23 mouse cellular contexts compared by ENCODE assay signal in genomic region chr11:18913251-18913650, GRCm38 (mm10).
DNase-seq lines count a peak whose midpoint lies in the region; ATAC-seq lines count a peak whose summit lies in the region.
"Had no signal": no experiment of that assay in that cellular context is flagged by ENCODE, and none has a peak within 500 bp of the region (broad histone marks: within the 10 kb centered on the region; RNA-seq: fewer than 3 reads in every experiment).

No protein-coding gene starts in this region.

- H3K27me3 ChIP-seq in heart, embryonic 15.5 days: no peaks in the 10 kb centered on the region
- no peaks in the 10 kb centered on the region for H3K27me3 ChIP-seq in midbrain, embryonic 14.5 days (ENCODE audit: control insufficient read depth, insufficient read depth, low read length)
- no peaks in the 10 kb centered on the region for H3K27me3 ChIP-seq in midbrain, embryonic 13.5 days
- H3K27me3 ChIP-seq in neural tube, embryonic 12.5 days (replicated peaks): no peaks in the 10 kb centered on the region
- H3K27me3 ChIP-seq: embryonic facial prominence, embryonic 12.5 days; liver, embryonic 12.5 days; megakaryocyte, embryonic 14.5 days; Patski had no signal

- DNase-seq in embryo, embryonic 10 days (ENCODE audit: low spot score): peak; percentile 32
- DNase-seq in embryo, embryonic 11 days: no peak
- DNase-seq in heart, postnatal 4 days: no peak
- peak; percentile 42 for DNase-seq in midbrain, embryonic 14.5 days
- DNase-seq in right cerebral cortex, postnatal 4 days: no peak
- DNase-seq: adrenal gland, postnatal 25 days; cerebellum, adult 11-12 months; cerebellum, postnatal 36 days; gastrocnemius, postnatal 14 days; heart, adult 18-20 months; kidney, adult 11 months; lung, adult 2 months; thymus, postnatal 36 days had no signal

- peaks cover 19% of the 10 kb centered on the region for H3K4me1 ChIP-seq in heart, embryonic 15.5 days (replicated peaks)
- H3K4me1 ChIP-seq in midbrain, embryonic 14.5 days (ENCODE audit: control insufficient read depth, insufficient read depth, low read length): peaks cover 42% of the 10 kb centered on the region
- H3K4me1 ChIP-seq in midbrain, embryonic 13.5 days (replicated peaks): peaks cover 49% of the 10 kb centered on the region
- peaks cover 57% of the 10 kb centered on the region for H3K4me1 ChIP-seq in neural tube, embryonic 12.5 days
- H3K4me1 ChIP-seq: liver, embryonic 12.5 days had no signal

- 58% methylated on average over 1 of the region's 1 CpGs for WGBS in heart, embryonic 15.5 days
- WGBS in midbrain, embryonic 14.5 days: 23% methylated on average over 1 of the region's 1 CpGs
- 33% methylated on average over 1 of the region's 1 CpGs for WGBS in midbrain, embryonic 13.5 days
- 55% methylated on average over 1 of the region's 1 CpGs for WGBS in neural tube, embryonic 12.5 days

- no peak overlapping the region for H3K9ac ChIP-seq in heart, embryonic 15.5 days
- H3K9ac ChIP-seq in midbrain, embryonic 14.5 days (replicated peaks; ENCODE audit: low read length): no peak overlapping the region
- H3K9ac ChIP-seq in midbrain, embryonic 13.5 days (replicated peaks): no peak overlapping the region
- H3K9ac ChIP-seq in neural tube, embryonic 12.5 days: no peak overlapping the region
- H3K9ac ChIP-seq: embryonic facial prominence, embryonic 12.5 days; limb, embryonic 12.5 days; liver, embryonic 12.5 days had no signal

- ATAC-seq in heart, embryonic 15.5 days (replicated peaks; ENCODE audit: insufficient number of reproducible peaks, insufficient read depth, low FRiP score, low read depth): no peak
- no peak for ATAC-seq in midbrain, embryonic 14.5 days (ENCODE audit: low FRiP score, low TSS enrichment)
- no peak for ATAC-seq in midbrain, embryonic 13.5 days
- peak; percentile 38; the same call in 1 of the 2 replicates for ATAC-seq in neural tube, embryonic 12.5 days (ENCODE audit: low FRiP score, low read depth)
- ATAC-seq: liver, embryonic 12.5 days; Patski had no signal

- no peaks in the 10 kb centered on the region for H3K36me3 ChIP-seq in heart, embryonic 15.5 days
- H3K36me3 ChIP-seq in midbrain, embryonic 14.5 days (ENCODE audit: control insufficient read depth, insufficient read depth, low read length): no peaks in the 10 kb centered on the region
- no peaks in the 10 kb centered on the region for H3K36me3 ChIP-seq in midbrain, embryonic 13.5 days
- H3K36me3 ChIP-seq in neural tube, embryonic 12.5 days: no peaks in the 10 kb centered on the region
- H3K36me3 ChIP-seq: embryonic facial prominence, embryonic 12.5 days; limb, embryonic 12.5 days; liver, embryonic 12.5 days had no signal

- 0 out of 2 replicates have a peak overlapping the region, but pooled peaks have one; percentile 36 for H3K27ac ChIP-seq in heart, embryonic 15.5 days
- H3K27ac ChIP-seq in midbrain, embryonic 14.5 days (replicated peaks; ENCODE audit: low read depth, low read length): no peak overlapping the region
- no peak overlapping the region for H3K27ac ChIP-seq in midbrain, embryonic 13.5 days
- no peak overlapping the region for H3K27ac ChIP-seq in neural tube, embryonic 12.5 days
- H3K27ac ChIP-seq: embryonic facial prominence, embryonic 12.5 days; limb, embryonic 12.5 days; liver, embryonic 12.5 days had no signal

- H3K9me3 ChIP-seq in heart, embryonic 15.5 days (replicated peaks): no peaks in the 10 kb centered on the region
- H3K9me3 ChIP-seq in midbrain, embryonic 14.5 days (ENCODE audit: control insufficient read depth, low read length): no peaks in the 10 kb centered on the region
- H3K9me3 ChIP-seq in midbrain, embryonic 13.5 days: no peaks in the 10 kb centered on the region
- H3K9me3 ChIP-seq in neural tube, embryonic 12.5 days: no peaks in the 10 kb centered on the region
- H3K9me3 ChIP-seq: embryonic facial prominence, embryonic 12.5 days; limb, embryonic 12.5 days; liver, embryonic 12.5 days; megakaryocyte, embryonic 14.5 days had no signal

- no peak overlapping the region for H3K4me3 ChIP-seq in heart, embryonic 15.5 days
- no peak overlapping the region for H3K4me3 ChIP-seq in midbrain, embryonic 14.5 days (replicated peaks; ENCODE audit: low read depth, low read length)
- H3K4me3 ChIP-seq in midbrain, embryonic 13.5 days (replicated peaks): no peak overlapping the region
- no peak overlapping the region for H3K4me3 ChIP-seq in neural tube, embryonic 12.5 days
- H3K4me3 ChIP-seq: embryonic facial prominence, embryonic 12.5 days; erythroblast, embryonic 14.5 days; limb, embryonic 12.5 days; liver, embryonic 12.5 days; megakaryocyte, embryonic 14.5 days; myocyte had no signal

- H3K4me2 ChIP-seq in heart, embryonic 15.5 days: no peak overlapping the region
- H3K4me2 ChIP-seq in midbrain, embryonic 14.5 days (ENCODE audit: low read length): no peak overlapping the region
- H3K4me2 ChIP-seq in midbrain, embryonic 13.5 days (replicated peaks): no peak overlapping the region
- H3K4me2 ChIP-seq in neural tube, embryonic 12.5 days (replicated peaks): no peak overlapping the region
- H3K4me2 ChIP-seq: embryonic facial prominence, embryonic 12.5 days; limb, embryonic 12.5 days; liver, embryonic 12.5 days had no signal

Comparison
In these comparisons a context has a peak if more than half of its experiments do, and no peak if none do; other contexts are left out.
1. DNase-seq: peak in embryo, embryonic 10 days (single experiment) and midbrain, embryonic 14.5 days (single experiment); none in embryo, embryonic 11 days (single experiment), heart, postnatal 4 days (single experiment) and right cerebral cortex, postnatal 4 days (single experiment).